Mouse (Mus musculus) CD8-positive naive resting alpha-beta T cell, adult 2 months (primary cell): Measurements from ENCODE around the gene Thra.
"Not testable (repeated sequence)": the region's sequence is repeated elsewhere in the genome, so short reads cannot be mapped to it uniquely, and the experiment has no call there.

ENCODE experiments used
- DNase-seq, 2 experiments: peaks; one replicate each; pipeline ENCODE4 v3.0.0; 2022; ENCODE audit warnings: low read depth in 2 of 2, low spot score in 2 of 2

Thra gene

DNA sequence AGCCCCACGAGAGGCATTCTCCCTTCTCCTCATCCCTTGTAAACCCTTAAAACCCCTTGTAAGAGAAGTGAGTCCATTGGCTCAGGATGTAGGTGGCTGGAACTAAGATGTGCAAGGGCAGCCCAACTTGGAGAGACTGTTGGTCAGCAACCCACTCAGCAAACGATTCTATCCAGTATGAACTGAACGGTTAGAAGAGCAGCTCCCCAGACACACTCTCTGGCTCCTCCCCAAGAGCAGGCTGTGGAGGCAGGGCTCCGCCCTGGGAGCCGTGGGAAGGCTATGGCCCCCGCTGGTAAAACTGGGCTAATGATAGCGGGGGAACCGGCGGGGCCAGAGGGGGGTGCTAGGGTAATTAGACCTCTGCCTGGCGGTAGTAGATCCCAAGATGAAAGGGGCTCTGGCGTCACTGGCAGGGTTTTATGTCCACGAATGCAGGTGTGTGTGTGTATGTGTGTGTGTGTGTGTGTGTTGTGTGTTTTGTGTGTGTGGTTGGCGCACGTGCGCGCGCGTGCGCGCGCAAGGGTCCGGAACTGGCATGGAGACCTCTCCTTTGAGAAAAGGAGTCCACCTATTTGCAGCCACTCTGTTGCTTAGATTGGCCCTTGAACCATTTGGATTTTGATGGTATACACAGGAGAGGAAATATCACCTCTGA lies at the start of gene Thra:
Thra (plus strand) TSS at position 246 of the 658 bp plus-strand sequence.
- peak; percentile 29 to 45 for DNase-seq

DNA sequence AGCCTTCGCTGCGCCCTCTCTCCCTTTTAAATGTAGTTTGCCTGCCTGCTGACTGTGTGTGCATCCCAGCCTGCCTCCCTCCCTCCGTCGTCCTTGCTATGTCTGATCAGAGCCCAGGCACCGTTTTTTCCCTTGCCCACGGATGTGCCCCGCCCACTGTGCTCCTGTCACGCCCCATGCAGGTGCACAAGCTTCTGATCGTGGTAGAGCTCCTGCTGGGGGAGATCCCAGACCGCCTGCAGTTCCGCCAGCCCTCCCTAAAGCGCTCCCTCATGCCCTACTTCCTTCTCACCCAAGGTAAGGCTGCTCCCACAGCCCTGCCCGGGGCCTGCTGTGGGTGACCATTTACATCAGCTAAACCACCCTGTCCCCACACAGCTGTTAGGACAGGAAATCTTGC lies 47.2 kb upstream of the Thra start:
- DNase-seq, result no peak

DNA sequence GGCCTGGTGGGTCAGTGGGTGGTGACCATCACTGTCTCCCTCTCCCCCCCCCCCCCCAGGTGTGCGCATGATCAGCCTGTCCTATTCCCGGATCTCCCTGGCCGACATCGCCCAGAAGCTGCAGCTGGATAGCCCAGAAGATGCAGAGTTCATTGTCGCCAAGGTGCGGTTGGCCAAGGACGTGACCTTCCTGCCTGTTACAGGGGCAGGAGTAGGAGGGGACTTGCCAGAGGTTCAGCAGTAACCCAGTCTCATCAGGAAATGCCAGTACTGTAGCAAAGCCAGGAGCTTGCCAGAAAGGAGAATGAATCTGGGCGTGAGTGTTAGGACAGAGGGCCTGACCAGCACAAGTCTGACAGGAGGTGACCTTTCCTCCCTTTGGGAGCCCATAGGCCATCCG lies 46.7 kb upstream of the Thra start:
- DNase-seq, result no peak

DNA sequence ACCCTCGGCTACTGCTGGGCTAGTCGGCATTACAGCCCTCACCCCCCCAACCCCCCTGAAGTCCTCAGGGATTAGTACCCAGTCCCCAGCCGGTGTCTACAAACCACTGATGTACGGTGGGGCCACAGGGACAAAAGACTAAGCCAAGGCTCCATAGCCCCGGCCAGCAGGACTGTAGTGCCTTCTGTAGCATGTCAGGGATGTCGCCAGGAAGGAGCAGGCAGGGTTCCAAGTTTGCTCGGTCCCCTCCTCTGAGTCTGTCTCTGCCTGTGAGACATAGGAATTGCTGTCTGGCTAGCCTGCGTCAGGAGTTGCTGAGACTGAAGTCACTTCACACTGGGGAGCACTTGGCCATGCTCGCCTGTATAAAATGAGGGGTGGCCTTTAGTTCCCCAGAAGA lies 46.1 kb upstream of the Thra start:
- no peak for DNase-seq

DNA sequence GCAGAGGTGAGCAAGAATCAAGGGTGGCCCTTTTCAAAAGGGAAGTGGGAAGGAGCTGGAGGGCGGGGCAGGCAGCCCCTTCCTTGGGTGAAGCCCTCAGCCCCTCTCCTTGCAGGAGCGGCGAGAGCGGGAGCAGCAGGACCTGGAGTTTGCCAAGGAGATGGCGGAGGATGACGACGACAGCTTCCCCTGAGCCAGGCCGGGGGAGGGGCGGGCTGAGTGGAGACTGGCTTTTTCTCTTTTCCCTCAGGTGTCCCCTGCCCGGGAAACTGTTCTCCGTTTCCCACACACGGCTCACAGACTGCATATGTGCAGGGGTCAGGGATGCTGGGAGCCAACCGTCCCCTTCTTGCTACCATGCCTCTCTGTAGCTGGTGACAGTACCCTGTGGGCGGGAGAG lies 45.0 kb upstream of the Thra start:
- no peak for DNase-seq

DNA sequence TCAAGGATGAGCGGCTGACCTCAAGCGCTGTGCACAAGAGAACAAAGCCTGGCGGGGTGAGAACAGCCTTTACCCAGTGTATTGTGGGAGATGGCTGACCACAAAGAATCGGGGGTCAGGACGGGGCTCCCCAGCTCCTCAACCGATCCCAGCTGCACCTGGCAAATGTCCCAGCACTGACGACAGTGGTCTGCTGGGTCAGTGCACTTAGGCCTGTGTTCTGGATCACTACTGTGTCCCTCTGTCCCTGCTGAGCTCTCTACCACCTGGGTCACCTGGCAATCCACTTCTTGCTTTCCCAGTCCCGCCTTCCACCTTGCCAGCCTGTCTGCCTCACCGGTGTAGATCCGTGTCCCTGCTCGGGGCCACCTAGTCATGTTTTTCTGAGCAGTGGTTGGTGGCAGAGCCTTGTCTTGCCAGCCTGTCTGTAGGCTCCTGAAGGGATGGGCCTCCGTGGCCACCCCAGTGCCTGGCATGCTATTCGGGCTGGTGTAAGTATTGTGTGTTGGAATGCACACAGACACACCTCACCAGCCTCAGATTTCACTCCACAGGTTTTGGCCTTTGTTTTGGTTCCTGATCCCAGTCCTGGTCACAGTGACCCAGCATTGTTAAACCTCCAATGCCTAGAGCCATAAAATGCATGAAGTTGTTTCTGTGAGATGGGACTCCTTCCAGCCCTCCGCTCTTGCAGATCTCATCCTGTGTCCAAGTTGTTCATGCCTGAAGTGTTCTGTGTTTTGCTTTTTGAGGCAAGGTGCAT lies 43.8 kb upstream of the Thra start:
- no peak for DNase-seq

DNA sequence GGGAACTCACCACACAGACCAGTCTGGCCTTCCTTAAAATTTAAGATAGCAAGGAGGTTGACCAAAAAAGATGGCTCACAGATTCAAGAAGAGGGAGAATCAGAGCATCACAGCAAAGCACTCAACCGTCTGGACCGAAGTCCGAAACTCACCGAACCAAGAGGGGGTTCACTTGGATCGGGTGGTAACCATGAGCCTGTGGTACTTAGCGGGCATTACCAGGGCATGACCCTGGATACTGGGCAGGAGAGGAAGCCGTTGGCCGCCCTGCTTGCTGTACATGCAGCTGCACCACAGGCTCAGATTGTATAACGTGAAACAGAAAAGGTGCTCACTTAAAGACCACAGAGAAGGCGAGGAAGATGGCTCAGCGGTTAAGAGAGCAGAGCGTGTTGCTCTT lies 43.2 kb upstream of the Thra start:
- no peak for DNase-seq

DNA sequence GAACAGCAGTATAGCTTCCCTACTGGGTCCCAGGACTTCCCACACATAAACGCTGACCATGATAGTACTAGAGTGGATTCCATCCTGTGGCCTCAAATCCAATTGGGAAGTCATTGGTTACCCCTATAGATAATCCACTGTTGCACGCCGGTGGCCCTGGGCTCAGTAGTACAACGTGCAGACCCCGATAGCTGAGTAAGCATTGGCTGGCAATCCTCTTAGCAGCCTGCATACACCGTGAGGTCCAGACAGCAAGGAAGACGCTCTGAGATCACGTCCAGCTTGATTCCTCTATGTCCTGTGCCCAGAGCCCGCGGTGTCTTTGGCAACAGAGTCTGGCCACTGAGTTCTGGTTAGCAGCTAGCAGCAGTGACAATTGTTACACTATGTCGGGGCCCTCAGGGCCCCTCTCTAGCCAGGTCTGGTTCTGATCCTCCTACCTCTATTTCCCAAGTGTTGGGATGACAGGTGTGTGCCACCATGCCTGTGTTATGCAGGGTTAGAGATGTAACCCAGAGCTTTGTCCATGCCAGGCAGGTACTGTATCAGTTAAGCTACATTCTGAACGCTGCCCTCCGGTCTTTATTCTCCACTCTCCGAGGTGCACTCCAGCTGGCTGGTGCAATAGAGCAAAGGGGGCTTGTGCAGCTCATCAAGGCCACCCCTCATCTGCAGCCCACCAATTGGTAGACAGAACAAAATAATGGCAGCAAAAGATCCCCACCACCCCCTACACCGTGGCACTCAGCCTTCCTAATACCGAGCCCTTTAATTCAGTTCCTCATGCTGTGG lies 41.4 kb upstream of the Thra start:
- no peak for DNase-seq

DNA sequence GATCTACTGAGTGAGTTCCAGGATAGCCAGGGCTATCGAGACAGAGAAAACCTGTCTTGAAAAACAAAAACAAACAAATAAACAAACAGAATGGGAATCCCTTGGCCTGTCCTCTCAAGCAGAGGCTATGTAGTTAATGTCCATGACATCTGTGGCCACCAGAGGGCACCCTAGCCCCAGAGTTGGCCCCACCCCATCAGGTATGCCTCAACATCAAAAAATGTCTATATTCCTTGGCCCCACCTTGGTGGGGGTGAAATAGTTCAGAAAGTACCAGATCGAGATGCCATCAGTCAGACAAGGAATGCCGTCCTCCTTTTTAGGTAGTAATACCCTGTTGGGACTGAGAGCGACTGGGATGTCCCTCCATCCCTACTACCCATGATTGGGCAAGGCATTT lies 40.5 kb upstream of the Thra start:
- peak; percentile 72 to 77 for DNase-seq

DNA sequence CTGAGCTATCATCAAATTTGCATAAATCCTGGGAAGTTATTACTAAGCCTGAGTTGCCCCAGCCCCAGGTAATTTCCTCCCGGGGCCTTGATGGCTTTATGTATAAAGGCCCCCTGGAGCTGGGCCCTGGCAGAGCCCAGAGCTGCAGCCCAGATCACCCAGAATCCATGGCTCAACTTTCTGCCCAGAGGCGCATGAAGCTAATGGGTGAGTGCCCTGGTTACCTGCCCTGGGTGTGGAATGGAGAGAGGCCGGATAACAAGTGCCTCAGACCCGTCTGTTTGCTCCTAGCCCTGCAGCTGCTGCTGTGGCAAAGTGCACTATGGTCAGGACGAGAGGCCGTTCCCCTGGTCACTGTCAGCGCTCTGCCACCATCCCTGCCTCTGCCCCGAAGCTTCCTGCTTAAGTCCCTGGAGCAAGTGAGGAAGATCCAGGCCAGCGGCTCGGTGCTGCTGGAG lies 39.2 kb upstream of the Thra start, which contains the start of gene Csf3:
Csf3 (plus strand) TSS at position 51 of the 458 bp plus-strand sequence.
- DNase-seq, result no peak

DNA sequence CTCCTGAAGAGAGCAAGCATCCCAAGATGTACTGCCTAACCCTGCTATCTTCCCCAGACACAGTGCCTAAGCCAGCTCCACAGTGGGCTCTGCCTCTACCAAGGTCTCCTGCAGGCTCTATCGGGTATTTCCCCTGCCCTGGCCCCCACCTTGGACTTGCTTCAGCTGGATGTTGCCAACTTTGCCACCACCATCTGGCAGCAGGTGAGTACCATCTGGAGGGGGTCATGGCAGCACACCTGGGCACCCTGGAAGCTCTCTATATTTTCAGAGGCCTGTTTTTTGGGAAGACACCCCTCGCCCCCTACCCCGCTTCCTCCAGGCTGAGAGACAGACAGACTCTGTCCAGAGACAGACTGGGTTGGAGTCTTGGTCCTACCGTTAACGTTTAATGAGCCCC lies 38.1 kb upstream of the Thra start:
- DNase-seq, result no peak

DNA sequence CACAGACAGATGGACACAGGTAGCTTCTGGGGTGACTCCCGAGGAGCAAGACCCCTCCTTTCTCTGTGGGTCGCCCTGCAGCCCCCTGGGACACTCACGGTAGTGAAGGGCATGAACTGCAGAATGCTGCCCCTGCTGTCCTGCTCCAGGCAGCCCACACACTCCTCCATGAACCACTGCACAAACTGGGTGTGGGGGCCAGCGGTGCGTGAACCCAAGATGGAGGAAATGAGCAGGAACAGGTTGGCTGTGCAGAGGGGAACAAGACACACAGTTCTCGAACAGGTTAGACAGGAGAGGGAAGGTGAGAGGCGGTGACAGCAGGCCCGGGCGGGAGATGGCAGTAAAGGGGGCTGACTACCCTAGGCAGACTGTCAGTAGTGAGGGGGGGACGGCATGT lies 35.4 kb upstream of the Thra start:
- no peak for DNase-seq

DNA sequence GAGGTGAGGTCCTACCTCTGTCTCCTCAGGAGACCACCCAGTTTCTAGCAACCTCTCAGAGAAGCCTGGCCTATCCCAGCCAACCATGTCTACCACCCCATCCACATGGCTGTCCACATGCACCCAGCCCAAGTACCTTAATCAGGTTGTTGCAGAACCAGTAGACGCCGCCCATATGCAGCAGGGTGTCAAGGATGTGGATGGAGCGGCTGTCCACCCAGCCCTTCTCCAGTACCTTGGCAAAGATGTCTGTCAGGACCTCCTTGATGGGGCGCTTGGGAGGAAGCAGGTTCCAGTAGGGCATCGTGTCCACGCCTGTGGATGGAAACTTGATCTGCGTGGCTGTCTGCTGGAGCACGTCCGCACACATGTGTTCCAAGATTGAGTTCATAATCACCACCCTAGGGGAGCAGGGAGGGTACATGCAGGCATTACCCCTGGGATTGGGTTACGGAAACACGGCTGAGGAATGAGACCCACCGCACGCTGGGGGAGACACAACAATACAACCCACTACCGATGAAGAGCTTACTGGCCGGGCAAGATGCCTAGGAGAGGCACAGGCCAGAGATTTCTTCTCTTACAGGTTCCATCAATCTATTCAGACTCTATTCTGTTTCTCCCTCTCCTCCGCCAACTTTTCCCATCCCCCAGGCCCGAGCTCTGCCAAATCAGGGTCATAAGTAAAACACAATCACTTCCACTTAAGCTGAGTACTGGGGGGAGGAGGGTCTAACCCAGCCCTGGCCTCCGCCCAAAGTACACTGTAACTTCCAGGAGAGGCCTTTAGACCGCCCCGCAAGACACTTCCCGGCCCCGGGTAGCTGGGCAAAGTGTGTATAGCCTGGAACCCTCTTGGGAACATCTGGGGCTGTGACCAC lies 32.8 kb upstream of the Thra start:
- DNase-seq, result no peak

DNA sequence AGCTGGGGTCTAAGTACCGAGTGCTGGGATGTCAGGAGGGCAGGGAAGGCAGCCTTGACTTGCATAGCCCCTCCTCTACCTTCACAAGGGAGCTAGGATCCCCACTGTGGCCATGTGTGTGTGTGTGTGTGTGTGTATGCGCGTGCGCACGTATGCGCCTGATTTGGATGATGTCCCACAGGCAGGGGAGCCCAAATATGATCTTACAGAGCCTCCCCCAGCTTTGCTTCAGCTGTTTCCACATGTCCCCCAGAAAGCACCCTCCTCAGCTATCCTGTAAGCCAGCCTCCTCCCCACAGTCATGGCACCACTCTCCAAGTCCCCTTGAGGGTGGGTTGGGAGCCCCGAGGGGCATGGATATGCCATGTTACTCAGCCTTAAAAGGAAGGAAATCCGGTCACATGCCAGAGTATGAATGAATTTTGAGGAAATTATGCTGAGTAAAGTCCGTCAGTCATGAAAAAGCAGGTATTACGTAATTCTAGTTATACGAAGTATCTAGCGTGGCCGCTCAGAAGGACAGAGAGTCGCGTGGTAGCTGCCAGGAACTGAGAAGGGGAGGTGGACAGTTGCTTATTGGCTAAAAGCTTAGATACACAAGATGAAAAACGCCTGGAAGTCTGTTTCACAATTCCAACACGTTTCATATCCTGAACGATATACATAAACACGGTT lies 32.0 kb upstream of the Thra start:
- DNase-seq, result no peak

DNA sequence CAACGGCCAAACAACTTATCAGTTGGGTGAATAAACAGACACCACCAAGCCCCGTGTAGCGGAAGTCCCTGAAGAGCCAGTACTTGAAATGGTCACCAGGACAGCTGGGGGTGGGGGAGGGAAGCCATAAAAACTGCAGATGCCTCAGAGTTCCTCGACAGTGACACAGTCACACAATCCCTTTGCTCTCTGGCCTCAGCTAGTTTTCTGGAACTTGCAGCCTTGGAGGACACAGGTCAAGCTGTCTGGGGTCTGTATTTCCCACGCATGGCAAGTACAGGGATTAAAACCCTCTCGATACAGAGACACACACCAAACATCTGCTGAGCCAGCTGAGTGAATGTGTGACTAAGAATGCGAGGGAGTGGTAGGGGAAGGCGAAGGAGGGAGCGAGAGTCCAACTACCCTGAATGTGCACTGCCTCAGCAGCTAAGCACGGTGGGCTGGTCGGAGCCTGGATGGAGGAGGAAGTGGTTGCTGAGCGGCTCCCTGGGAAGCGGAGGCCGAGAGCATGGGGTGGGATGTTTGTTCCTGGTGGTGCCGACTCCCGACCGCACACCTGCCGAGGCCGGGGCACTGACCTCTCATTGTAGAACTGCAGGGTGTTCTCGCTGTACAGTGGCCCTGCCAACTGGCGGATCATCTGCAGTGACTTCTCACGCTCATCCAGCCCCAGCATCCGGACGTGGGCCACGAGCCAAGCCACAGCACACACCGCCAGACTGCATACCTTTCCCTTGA lies 31.3 kb upstream of the Thra start:
- DNase-seq, result no peak

DNA sequence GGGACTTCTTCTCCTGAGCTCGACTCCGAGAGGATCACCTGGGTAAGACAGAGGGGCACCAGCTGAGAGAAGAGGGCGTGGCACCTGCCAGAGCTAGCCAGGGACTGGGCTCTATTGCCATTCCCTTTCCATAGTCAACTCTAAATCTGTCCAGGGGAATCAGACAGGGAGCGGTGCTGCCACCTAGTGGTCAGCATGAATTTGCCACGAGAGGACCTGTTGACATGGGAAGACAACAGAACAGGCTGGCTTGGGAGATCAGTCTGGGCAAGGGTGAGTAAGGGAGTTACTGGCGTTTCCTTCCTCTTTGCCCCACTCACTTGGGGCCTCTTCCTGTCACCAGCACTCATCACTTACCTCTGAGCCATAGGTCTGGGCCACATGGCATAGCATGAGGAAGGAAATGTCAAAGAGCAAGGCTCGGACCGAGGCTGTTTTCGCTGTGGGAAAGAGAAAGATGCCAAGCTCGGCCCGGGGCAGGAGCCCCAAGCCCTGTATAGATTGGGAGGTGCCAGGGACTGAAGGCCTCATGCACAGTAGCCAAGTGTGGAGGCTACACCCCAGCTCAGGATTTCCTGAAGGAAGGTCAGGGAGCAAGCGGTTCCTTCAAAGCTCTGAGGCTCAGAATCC lies 29.9 kb upstream of the Thra start:
- peak; percentile 60 to 68 for DNase-seq

DNA sequence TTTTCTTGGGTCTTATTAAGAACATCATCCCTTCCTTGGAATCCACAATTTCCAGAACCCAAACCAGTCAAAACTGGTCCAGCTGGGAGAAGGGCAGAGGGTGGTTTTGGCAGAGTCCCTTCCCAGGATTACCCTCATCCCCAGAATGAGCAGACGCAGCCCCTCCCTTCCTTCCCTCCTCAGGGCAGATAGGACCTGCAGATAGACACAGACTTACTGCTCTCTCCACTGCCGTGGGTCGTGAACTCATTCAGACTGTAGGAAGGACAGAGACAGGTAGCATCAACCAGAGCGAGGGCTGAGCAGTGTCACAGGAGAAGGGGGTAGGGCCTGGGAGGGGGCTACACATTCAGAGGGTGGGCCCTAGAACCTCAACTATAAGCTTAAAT lies 29.4 kb upstream of the Thra start:
- DNase-seq, result no peak

DNA sequence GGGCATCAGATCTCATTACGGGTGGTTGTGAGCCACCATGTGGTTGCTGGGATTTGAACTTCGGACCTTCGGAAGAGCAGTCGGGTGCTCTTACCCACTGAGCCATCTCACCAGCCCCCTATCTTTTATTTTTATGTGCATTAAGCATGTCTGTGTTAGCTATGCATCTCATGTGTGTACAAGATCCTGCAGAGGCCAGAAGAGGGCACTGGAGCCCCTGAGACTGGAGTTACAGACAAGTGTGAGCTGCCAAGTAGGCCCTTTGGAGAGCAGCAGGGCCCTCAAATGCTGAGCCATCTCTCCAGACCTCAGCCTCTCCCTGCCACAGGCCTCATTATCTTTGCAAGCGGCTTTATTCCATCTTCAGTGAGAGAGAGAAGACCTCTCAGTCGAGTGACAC lies 28.4 kb upstream of the Thra start:
- not testable (repeated sequence) for DNase-seq

DNA sequence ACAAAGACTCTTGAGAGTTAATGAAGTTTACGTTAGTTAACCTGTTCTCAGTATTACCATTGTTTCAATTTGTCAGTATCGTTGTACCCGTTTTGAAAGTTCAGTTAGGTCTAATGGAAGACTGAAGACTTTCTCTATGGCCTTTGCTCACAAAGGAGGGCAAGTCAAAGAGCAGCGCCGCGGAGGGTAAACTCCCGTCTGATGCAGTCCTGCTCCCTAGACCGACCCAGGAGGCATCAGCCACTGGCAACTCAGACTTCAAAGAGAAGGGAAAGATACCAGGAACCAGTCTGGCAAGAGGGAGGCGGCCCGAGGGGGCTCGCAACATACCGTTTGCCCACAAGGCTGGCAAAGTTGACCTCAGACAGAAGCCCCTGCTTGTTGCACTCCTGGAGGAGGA lies 26.7 kb upstream of the Thra start:
- no peak for DNase-seq
